Mouse (Mus musculus) lung, adult 2 months (tissue): Measurements from ENCODE around the gene Grm8.

Source experiments
- CTCF ChIP-seq: fragments of 200-500 bp; IDR thresholded peaks from 2 replicates; pipeline ENCODE4 v1.5.1; 2011; ENCODE audit warnings: mild to moderate bottlenecking, low read length, control low read depth; ENCODE audit not compliant: insufficient read depth
- POLR2A ChIP-seq: fragments of 200-500 bp; IDR thresholded peaks from 2 replicates; pipeline ENCODE4 v1.6.1; 2011; ENCODE audit warnings: low read depth, mild to moderate bottlenecking, control low read depth, low read length, borderline replicate concordance; ENCODE audit errors: extremely low read depth

DNA sequence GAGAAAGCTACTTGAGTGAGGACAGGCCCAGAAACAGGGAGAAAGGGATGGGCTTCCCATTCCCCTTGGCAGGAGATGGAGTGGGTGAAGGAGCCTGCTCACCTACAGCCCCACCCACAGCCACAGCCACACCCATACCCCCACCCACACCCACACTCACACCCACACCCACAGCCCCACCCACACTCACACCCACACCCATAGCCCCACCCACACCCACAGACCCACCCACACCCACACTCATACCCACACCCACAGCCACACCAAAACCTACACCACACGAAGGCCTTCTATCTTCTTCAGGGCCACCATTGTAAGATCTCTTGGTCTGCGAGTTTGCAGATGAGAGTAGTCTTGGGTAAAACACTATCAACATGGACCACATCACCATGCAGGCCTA is 137.7 kb downstream of the Grm8 start:
- no peak for TF ChIP-seq CTCF
- TF ChIP-seq POLR2A: no peak
